Mouse (Mus musculus): ENCODE results near the gene Shld1. TPM values are rescaled to one million over a fixed set of nuclear protein-coding genes. Genes with fewer than 3 reads are reported as not detected.

Gene Shld1
- total and polyA plus RNA-seq, 3 experiments = 8.0 to 8.8 TPM; not detected in 1

- TF ChIP-seq RAD21 (IDR thresholded peaks at IDR 0.05; ENCODE audit: low read depth, low read length) (no peak), ZKSCAN1 (IDR thresholded peaks at IDR 0.05; ENCODE audit: low read depth, low read length) (no peak)
Measured at GRCm38 (mm10) chr2:132738816-132739432, 52.2 kb downstream of the Shld1 start.

GRCm38 (mm10) chr2:132741862-132742347 lies 55.2 kb downstream of the Shld1 start:
- Histone ChIP-seq H3K9me3 (replicated peaks; ENCODE audit: insufficient read depth, low read length) (no peaks in the 10 kb centered on the region), H3K4me1 (ENCODE audit: control insufficient read depth in 1 of 2, insufficient read depth in 2 of 2, low read length in 2 of 2) (no peaks in the 10 kb centered on the region), H3K4me3 (ENCODE audit: control insufficient read depth in 1 of 2, insufficient read depth in 1 of 2, low read depth in 2 of 2, low read length in 2 of 2) (no peak overlapping the region), H3K36me3 (ENCODE audit: control insufficient read depth in 1 of 2, insufficient read depth in 2 of 2, low read length in 2 of 2) (no peaks in the 10 kb centered on the region), H3K79me2 (ENCODE audit: control insufficient read depth, insufficient read depth, low read length, poor library complexity) (no peaks in the 10 kb centered on the region), H3K27ac (ENCODE audit: control insufficient read depth, low read depth, low read length) (no peak overlapping the region), H3K9ac (ENCODE audit: control insufficient read depth, low read depth, low read length, poor library complexity, severe bottlenecking) (no peak overlapping the region), H3K27me3 (ENCODE audit: control insufficient read depth in 1 of 2, insufficient read depth in 2 of 2, low read length in 2 of 2) (no peaks in the 10 kb centered on the region)
- no peak for TF ChIP-seq CHD1 (IDR thresholded peaks at IDR 0.05; ENCODE audit: low read depth, low read length)
- TF ChIP-seq TCF12 (IDR thresholded peaks at IDR 0.05; ENCODE audit: low read depth, low read length) = no peak
- no peak for TF ChIP-seq MEF2A (IDR thresholded peaks at IDR 0.05; ENCODE audit: extremely low read depth, insufficient replicate concordance, low read depth, low read length, poor library complexity, severe bottlenecking)
- no peak for DNase-seq (ENCODE audit: low read depth, low spot score)

More at GRCm38 (mm10) chr2:132738816-132739432, 52.2 kb downstream of the Shld1 start:
- DNase-seq (ENCODE audit: low read depth, low spot score) = no peak
- Histone ChIP-seq H3K79me2 (ENCODE audit: control insufficient read depth, insufficient read depth, low read length, poor library complexity) (no peaks in the 10 kb centered on the region), H3K9me3 (replicated peaks; ENCODE audit: insufficient read depth, low read length) (no peaks in the 10 kb centered on the region), H3K4me3 (ENCODE audit: control insufficient read depth in 1 of 2, insufficient read depth in 1 of 2, low read depth in 2 of 2, low read length in 2 of 2) (no peak overlapping the region), H3K36me3 (ENCODE audit: control insufficient read depth in 1 of 2, insufficient read depth in 2 of 2, low read length in 2 of 2) (no peaks in the 10 kb centered on the region), H3K27me3 (ENCODE audit: control insufficient read depth in 1 of 2, insufficient read depth in 2 of 2, low read length in 2 of 2) (no peaks in the 10 kb centered on the region), H3K27ac (ENCODE audit: control insufficient read depth, low read depth, low read length) (no peak overlapping the region), H3K9ac (ENCODE audit: control insufficient read depth, low read depth, low read length, poor library complexity, severe bottlenecking) (no peak overlapping the region), H3K4me1 (ENCODE audit: control insufficient read depth in 1 of 2, insufficient read depth in 2 of 2, low read length in 2 of 2) (no peaks in the 10 kb centered on the region)

GRCm38 (mm10) chr2:132744866-132745265 lies 58.1 kb downstream of the Shld1 start:
- no peaks in the 10 kb centered on the region for H3K27me3 ChIP-seq (ENCODE audit: control insufficient read depth in 1 of 2, insufficient read depth in 2 of 2, low read length in 2 of 2)
- no peaks in the 10 kb centered on the region for H3K36me3 ChIP-seq (ENCODE audit: control insufficient read depth in 1 of 2, insufficient read depth in 2 of 2, low read length in 2 of 2)
- no peak overlapping the region for H3K4me3 ChIP-seq (ENCODE audit: control insufficient read depth in 1 of 2, insufficient read depth in 1 of 2, low read depth in 2 of 2, low read length in 2 of 2)
- TF ChIP-seq USF1 (IDR thresholded peaks at IDR 0.05; ENCODE audit: low read depth, low read length) (no peak), EP300 (IDR thresholded peaks at IDR 0.05; ENCODE audit: low read depth in 1 of 2, low read length in 2 of 2) (no peak), SIN3A (IDR thresholded peaks at IDR 0.05; ENCODE audit: low read length) (no peak), USF2 (IDR thresholded peaks at IDR 0.05; ENCODE audit: borderline replicate concordance in 1 of 2, insufficient read depth in 1 of 2, low read depth in 1 of 2, low read length in 2 of 2) (no peak), JUND (IDR thresholded peaks at IDR 0.05; ENCODE audit: low read depth, low read length) (no peak), MXI1 (IDR thresholded peaks at IDR 0.05; ENCODE audit: low read depth, low read length) (no peak), MAZ (IDR thresholded peaks at IDR 0.05; ENCODE audit: low read depth, low read length) (no peak), SMC3 (IDR thresholded peaks at IDR 0.05; ENCODE audit: low read depth, low read length) (no peak), TBP (IDR thresholded peaks at IDR 0.05; ENCODE audit: low read depth, low read length) (no peak)
- no peaks in the 10 kb centered on the region for H3K79me2 ChIP-seq (ENCODE audit: control insufficient read depth, insufficient read depth, low read length, poor library complexity)
- no peaks in the 10 kb centered on the region for H3K4me1 ChIP-seq (ENCODE audit: control insufficient read depth in 1 of 2, insufficient read depth in 2 of 2, low read length in 2 of 2)
- no peaks in the 10 kb centered on the region for H3K9me3 ChIP-seq (replicated peaks; ENCODE audit: insufficient read depth, low read length)
- no peak overlapping the region for H3K27ac ChIP-seq (ENCODE audit: control insufficient read depth, low read depth, low read length)
- DNase-seq (ENCODE audit: low read depth, low spot score) = no peak
- no peak overlapping the region for H3K9ac ChIP-seq (ENCODE audit: control insufficient read depth, low read depth, low read length, poor library complexity, severe bottlenecking)

Data from MEL (cell line).